Mouse (Mus musculus) thymus, adult 2 months (tissue): ENCODE results near the gene Gm9376.

Experiments used
- CTCF ChIP-seq: fragments of 200-500 bp; IDR thresholded peaks from 2 replicates; pipeline ENCODE4 v1.5.1; 2012; ENCODE audit warnings: mild to moderate bottlenecking, control low read depth, low read length, moderate library complexity, borderline replicate concordance; ENCODE audit not compliant: control insufficient read depth, poor library complexity, insufficient read depth; ENCODE audit errors: extremely low read depth
- POLR2A ChIP-seq: fragments of 200-500 bp; IDR thresholded peaks from 2 replicates; pipeline ENCODE4 v1.6.1; 2012; ENCODE audit warnings: mild to moderate bottlenecking, low read length, control low read depth, moderate library complexity; ENCODE audit not compliant: control insufficient read depth, poor library complexity, insufficient read depth; ENCODE audit errors: extremely low read depth

DNA sequence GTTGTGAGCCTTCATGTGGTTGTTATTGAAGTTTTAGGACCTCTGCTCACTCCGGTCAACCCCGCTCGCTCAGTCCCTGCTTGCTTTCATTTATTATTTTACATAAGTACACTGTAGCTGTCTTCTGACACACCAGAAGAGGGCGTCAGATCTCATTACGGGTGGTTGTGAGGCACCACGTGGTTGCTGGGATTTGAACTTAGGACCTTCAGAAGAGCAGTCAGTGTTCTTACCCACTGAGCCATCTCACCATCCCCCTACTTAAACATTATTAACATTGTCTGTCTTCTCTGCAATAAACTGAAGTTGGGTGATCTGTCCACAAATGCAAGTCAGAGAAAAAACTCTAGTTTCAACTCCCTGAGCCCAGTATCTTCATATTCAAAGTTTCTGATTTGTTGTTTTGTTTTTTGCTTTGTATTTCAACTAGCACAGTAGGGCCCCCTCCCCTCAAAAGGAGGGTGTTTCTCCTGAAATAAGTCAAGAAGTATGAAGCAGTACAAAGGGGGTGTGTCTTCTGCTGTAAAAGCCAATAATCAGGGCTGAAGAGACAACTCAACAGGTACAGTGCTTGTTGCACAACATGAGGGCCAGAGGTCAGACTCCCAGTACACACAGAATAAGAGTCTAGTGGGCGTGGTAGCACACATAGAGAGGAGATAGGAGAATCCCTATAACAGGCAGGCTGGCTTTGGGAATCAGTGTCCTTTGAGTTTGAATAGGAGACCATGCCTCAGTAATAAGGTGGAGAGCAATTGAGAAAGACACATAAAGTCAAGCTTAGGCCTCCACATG lies 11.1 kb downstream of the Gm9376 start:
- TF ChIP-seq CTCF (no peak), POLR2A (no peak)
